Mouse (Mus musculus): ENCODE data around the gene Etnk1.
"Not testable (repeated sequence)": the region's sequence is repeated elsewhere in the genome, so short reads cannot be mapped to it uniquely, and the experiment has no call there.

Etnk1 gene

GRCm38 (mm10) chr6:143171781-143172465 is 4.9 kb downstream of the Etnk1 start:
- no peak for DNase-seq (ENCODE audit: low spot score)

- DNase-seq (ENCODE audit: low spot score) = not testable (repeated sequence)
Measured at GRCm38 (mm10) chr6:143172683-143173082, 5.7 kb downstream of the Etnk1 start.

- DNase-seq (ENCODE audit: low spot score) = no peak
Measured at GRCm38 (mm10) chr6:143174226-143174625, 7.2 kb downstream of the Etnk1 start.

GRCm38 (mm10) chr6:143174906-143175656 is 8.1 kb downstream of the Etnk1 start:
- DNase-seq (ENCODE audit: low spot score) = no peak

- no peak for DNase-seq (ENCODE audit: low spot score)
Measured at GRCm38 (mm10) chr6:143176076-143176475, 9.1 kb downstream of the Etnk1 start.

GRCm38 (mm10) chr6:143176591-143176990 is 9.6 kb downstream of the Etnk1 start:
- no peak for DNase-seq (ENCODE audit: low spot score)

- no peak for DNase-seq (ENCODE audit: low spot score)
Measured at GRCm38 (mm10) chr6:143179181-143179580, 12.2 kb downstream of the Etnk1 start.

- DNase-seq (ENCODE audit: low spot score) = no peak
Measured at GRCm38 (mm10) chr6:143179733-143180132, 12.7 kb downstream of the Etnk1 start.

- DNase-seq (ENCODE audit: low spot score) = no peak
Measured at GRCm38 (mm10) chr6:143180511-143180910, 13.5 kb downstream of the Etnk1 start.

- DNase-seq (ENCODE audit: low spot score) = no peak
Measured at GRCm38 (mm10) chr6:143184099-143184498, 17.1 kb downstream of the Etnk1 start.

GRCm38 (mm10) chr6:143184745-143185144 is 17.7 kb downstream of the Etnk1 start:
- no peak for DNase-seq (ENCODE audit: low spot score)

- DNase-seq (ENCODE audit: low spot score) = no peak
Measured at GRCm38 (mm10) chr6:143190838-143191476, 23.9 kb downstream of the Etnk1 start.

GRCm38 (mm10) chr6:143191477-143192098 is 24.6 kb downstream of the Etnk1 start:
- DNase-seq (ENCODE audit: low spot score) = no peak

GRCm38 (mm10) chr6:143192709-143193108 is 25.7 kb downstream of the Etnk1 start:
- no peak for DNase-seq (ENCODE audit: low spot score)

- DNase-seq (ENCODE audit: low spot score) = no peak
Measured at GRCm38 (mm10) chr6:143193166-143193565, 26.1 kb downstream of the Etnk1 start.

- no peak for DNase-seq (ENCODE audit: low spot score)
Measured at GRCm38 (mm10) chr6:143193641-143194040, 26.6 kb downstream of the Etnk1 start.

GRCm38 (mm10) chr6:143197053-143197452 is 30.0 kb downstream of the Etnk1 start:
- no peak for DNase-seq (ENCODE audit: low spot score)

- DNase-seq (ENCODE audit: low spot score) = no peak
Measured at GRCm38 (mm10) chr6:143198421-143198820, 31.4 kb downstream of the Etnk1 start.

GRCm38 (mm10) chr6:143203097-143203496 is 36.1 kb downstream of the Etnk1 start:
- no peak for DNase-seq (ENCODE audit: low spot score)

GRCm38 (mm10) chr6:143208880-143209279 is 41.9 kb downstream of the Etnk1 start:
- DNase-seq (ENCODE audit: low spot score) = no peak

- no peak for DNase-seq (ENCODE audit: low spot score)
Measured at GRCm38 (mm10) chr6:143212766-143213165, 45.7 kb downstream of the Etnk1 start.

- no peak for DNase-seq (ENCODE audit: low spot score)
Measured at GRCm38 (mm10) chr6:143213461-143213860, 46.4 kb downstream of the Etnk1 start.

GRCm38 (mm10) chr6:143216221-143216620 is 49.2 kb downstream of the Etnk1 start:
- DNase-seq (ENCODE audit: low spot score) = no peak
